Mouse (Mus musculus): ENCODE results near the gene Usp19. TPM values are rescaled to one million over a fixed set of nuclear protein-coding genes. Genes with fewer than 3 reads are reported as not detected.

Gene Usp19
- polyA plus RNA-seq (2014; fragmentation: Nextera tagmentation; extraction: Ambion mirVana) = 49.5 and 54.4 TPM in 2 replicates

DNA sequence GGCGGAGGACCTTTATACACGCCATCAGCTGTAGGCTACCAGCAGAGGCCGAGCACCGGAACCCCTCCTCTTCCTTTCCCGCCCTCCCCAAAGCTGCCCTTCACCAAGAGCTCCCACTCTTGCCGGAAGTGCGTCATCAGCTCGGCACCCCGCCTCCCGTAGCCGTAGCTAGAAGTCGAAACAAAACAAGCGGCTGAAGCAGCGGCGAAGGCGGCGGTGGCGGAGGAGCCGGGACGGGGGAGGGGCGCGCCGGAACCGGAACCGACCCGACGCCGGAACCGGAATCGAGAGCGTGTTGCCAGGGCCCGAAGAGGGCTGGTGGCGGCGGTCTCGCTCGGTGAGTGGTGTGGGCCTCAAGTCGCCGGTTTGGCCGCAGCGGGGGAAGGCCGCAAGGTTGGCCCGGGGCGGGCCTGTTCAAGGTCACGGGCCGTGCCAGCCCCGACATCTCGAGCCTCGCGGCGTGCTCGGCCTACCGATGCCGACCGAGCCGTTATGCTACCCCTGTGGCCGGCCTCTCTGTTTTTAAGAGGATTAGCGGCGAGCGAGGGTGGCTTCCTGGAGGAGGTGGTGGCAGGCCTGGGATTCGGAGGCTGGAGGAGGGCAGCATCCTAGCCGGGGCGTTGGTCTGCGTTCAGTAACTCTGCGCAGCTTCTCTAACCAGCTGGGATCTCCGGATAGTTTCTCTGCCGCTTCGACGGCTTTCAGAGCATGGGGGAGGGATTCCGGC lies at the start of gene Usp19:
Usp19 (plus strand) TSS at position 44 of the 727 bp plus-strand sequence.
- WGBS = under 1% methylated on average over 68 of the region's 69 CpGs
- Histone ChIP-seq H3K4me3 (ENCODE audit: low read depth, low read length) (peak within 1 kb of the TSS; percentile 95), H3K4me1 (ENCODE audit: control insufficient read depth, insufficient read depth, low read length) (peaks cover 13% of the 10 kb centered on the region; the same call in 1 of the 2 replicates), H3K27me3 (ENCODE audit: control insufficient read depth, insufficient read depth, low read length) (no peaks in the 10 kb centered on the region), H3K27ac (ENCODE audit: low read length) (peak within 1 kb of the TSS; percentile 96), H3K9me3 (ENCODE audit: control insufficient read depth, low read depth, low read length) (no peaks in the 10 kb centered on the region), H3K4me2 (replicated peaks; ENCODE audit: low read depth, low read length) (peak within 1 kb of the TSS; percentile 73), H3K36me3 (ENCODE audit: control insufficient read depth, insufficient read depth, low read length) (peaks cover 75% of the 10 kb centered on the region), H3K9ac (replicated peaks; ENCODE audit: low read depth, low read length) (peak within 1 kb of the TSS; percentile 94)
- ATAC-seq (ENCODE audit: insufficient number of reproducible peaks, insufficient read depth, low FRiP score, low read depth) = peak; percentile 93

DNA sequence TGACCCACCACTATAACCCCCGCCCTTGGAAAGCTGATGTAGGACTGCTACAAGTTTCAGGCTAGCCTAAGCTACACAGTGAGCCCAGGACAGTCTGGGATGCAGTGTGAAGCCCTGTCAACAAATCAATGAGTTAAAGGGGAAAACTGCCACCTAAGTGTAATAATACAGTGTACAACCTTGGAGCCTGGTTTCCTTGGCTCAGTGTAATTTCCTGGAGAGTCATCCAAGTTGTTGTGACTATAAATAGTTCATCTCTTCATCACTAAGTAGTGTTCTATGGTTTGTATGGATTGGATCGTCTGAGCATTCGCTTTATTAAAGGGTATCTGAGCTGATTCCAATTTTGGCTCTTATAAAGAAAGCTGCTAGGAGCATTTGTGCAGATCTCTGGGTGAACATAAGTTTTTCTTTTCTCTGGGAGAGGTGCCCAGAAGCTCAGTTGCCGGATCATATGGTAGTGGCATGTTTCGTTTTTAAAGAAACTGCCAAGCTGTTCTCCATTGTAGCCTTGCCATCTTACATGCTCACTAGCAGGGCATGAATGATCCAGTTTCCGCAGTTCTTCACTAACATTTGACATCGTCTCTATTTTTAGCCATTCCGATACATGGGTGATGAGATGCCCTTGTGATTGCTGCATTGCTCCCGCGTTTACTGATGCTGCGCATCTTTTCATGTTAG lies 49.0 kb upstream of the Usp19 start:
- ATAC-seq (ENCODE audit: insufficient number of reproducible peaks, insufficient read depth, low FRiP score, low read depth) = no peak
- WGBS = 88% methylated on average over 11 of the region's 11 CpGs
- H3K9ac ChIP-seq (replicated peaks; ENCODE audit: low read depth, low read length) = no peak overlapping the region
- no peaks in the 10 kb centered on the region for H3K36me3 ChIP-seq (ENCODE audit: control insufficient read depth, insufficient read depth, low read length)
- H3K27me3 ChIP-seq (ENCODE audit: control insufficient read depth, insufficient read depth, low read length) = no peaks in the 10 kb centered on the region
- H3K9me3 ChIP-seq (ENCODE audit: control insufficient read depth, low read depth, low read length) = no peaks in the 10 kb centered on the region
- H3K27ac ChIP-seq (ENCODE audit: low read length) = no peak overlapping the region
- no peak overlapping the region for H3K4me3 ChIP-seq (ENCODE audit: low read depth, low read length)
- H3K4me1 ChIP-seq (ENCODE audit: control insufficient read depth, insufficient read depth, low read length) = no peaks in the 10 kb centered on the region
- no peak overlapping the region for H3K4me2 ChIP-seq (replicated peaks; ENCODE audit: low read depth, low read length)

DNA sequence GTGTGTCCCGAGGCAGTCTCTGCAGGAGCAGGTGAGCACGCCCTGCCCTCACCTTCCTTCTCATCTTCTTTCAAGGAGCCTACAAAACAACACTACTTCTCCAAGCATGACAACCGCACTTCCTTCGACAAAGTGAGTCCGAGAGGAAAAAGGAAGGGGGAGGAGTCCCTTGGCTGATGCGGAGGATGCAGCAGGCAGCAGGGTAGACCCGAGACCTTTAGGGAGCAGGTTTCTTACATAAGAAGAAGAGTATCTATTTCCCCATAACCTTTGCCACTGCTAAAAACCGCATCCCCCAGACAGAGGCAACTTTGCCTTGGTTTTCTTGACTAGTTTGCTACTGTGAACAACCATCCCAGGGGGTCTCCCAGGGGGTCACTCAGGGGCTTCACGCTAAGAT lies 45.3 kb upstream of the Usp19 start:
- H3K9me3 ChIP-seq (ENCODE audit: control insufficient read depth, low read depth, low read length) = no peaks in the 10 kb centered on the region
- no peak overlapping the region for H3K4me2 ChIP-seq (replicated peaks; ENCODE audit: low read depth, low read length)
- no peaks in the 10 kb centered on the region for H3K27me3 ChIP-seq (ENCODE audit: control insufficient read depth, insufficient read depth, low read length)
- H3K36me3 ChIP-seq (ENCODE audit: control insufficient read depth, insufficient read depth, low read length) = peaks cover 7% of the 10 kb centered on the region; the same call in 1 of the 2 replicates
- ATAC-seq (ENCODE audit: insufficient number of reproducible peaks, insufficient read depth, low FRiP score, low read depth) = no peak
- no peak overlapping the region for H3K9ac ChIP-seq (replicated peaks; ENCODE audit: low read depth, low read length)
- H3K4me1 ChIP-seq (ENCODE audit: control insufficient read depth, insufficient read depth, low read length) = peaks cover 9% of the 10 kb centered on the region
- no peak overlapping the region for H3K27ac ChIP-seq (ENCODE audit: low read length)
- 59% methylated on average over 9 of the region's 9 CpGs for WGBS
- H3K4me3 ChIP-seq (ENCODE audit: low read depth, low read length) = no peak overlapping the region

DNA sequence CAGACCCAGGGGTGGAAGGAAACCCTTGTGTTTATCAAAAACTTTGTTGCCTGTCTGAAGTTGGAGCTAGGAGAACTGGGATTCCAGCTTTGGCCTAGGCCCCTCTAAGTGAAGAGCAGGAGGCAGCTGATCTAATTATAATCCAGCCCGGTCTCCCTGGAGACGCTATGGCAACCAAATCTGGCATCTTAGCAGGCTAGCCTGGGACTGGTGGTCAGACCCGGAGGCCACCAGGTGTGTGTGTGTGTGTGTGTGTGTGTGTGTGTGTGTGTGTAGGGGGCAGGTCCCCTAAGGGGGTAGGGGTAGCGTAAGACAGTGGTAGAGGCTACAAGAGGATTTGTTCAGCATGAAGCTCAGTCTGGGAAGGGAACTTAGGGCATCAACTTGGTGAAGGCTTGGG lies 40.5 kb upstream of the Usp19 start:
- H3K27me3 ChIP-seq (ENCODE audit: control insufficient read depth, insufficient read depth, low read length) = no peaks in the 10 kb centered on the region
- peak overlapping the region; percentile 52 for H3K4me2 ChIP-seq (replicated peaks; ENCODE audit: low read depth, low read length)
- 41% methylated on average over 4 of the region's 4 CpGs for WGBS
- H3K9me3 ChIP-seq (ENCODE audit: control insufficient read depth, low read depth, low read length) = no peaks in the 10 kb centered on the region
- H3K4me1 ChIP-seq (ENCODE audit: control insufficient read depth, insufficient read depth, low read length) = peaks cover 30% of the 10 kb centered on the region
- ATAC-seq (ENCODE audit: insufficient number of reproducible peaks, insufficient read depth, low FRiP score, low read depth) = no peak
- 0 out of 2 replicates have a peak overlapping the region, but pooled peaks have one; percentile 1 for H3K4me3 ChIP-seq (ENCODE audit: low read depth, low read length)
- peak overlapping the region; percentile 56; the same call in 1 of the 2 replicates for H3K27ac ChIP-seq (ENCODE audit: low read length)
- H3K36me3 ChIP-seq (ENCODE audit: control insufficient read depth, insufficient read depth, low read length) = peaks cover 7% of the 10 kb centered on the region; the same call in 1 of the 2 replicates
- no peak overlapping the region for H3K9ac ChIP-seq (replicated peaks; ENCODE audit: low read depth, low read length)

DNA sequence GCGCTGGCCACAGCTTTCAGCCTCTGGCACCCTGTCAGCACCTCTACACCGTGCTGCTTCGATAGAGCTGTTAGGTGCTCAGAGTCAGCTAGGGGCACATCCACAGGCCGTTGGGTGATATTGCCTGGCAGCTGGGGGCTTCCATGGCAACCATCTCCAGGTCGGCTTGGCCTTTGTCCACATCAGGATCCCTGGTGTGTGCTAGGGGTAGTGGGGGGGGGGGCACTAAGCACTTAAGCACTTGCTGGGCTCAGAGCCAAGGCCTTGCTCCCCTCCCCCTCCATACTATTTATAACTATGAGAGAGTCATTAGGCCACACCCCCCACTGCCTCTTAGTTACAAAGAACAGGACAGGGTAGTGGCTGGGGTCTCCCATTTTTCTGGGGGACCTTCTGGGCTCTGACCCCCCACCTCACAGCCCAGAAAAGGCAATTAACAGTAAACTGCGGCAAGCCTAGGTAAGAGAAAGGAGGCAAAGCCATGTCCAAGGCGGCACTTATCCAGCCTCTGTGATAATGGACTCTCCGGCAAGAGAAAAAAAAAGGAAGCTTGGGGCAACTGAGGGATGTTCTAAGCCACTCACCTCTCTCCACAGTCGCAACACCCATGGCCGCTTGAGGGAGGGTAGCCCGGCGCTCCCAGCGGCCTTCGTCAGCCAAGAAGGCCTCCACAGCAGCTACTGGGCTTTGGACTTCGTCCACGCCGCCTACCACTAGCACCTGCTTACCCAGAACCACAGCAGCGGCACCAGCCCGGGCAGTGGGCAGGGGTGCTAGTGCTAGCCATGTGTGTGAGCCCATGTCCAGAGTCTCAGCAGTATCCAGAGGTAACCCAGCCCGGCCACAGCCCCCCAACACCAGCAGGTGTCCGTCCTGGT lies 39.9 kb upstream of the Usp19 start:
- ATAC-seq (ENCODE audit: insufficient number of reproducible peaks, insufficient read depth, low FRiP score, low read depth) = peak; percentile 39
- H3K4me3 ChIP-seq (ENCODE audit: low read depth, low read length) = peak overlapping the region; percentile 18
- H3K36me3 ChIP-seq (ENCODE audit: control insufficient read depth, insufficient read depth, low read length) = peaks cover 7% of the 10 kb centered on the region; the same call in 1 of the 2 replicates
- WGBS = 54% methylated on average over 21 of the region's 21 CpGs
- peaks cover 30% of the 10 kb centered on the region for H3K4me1 ChIP-seq (ENCODE audit: control insufficient read depth, insufficient read depth, low read length)
- H3K9me3 ChIP-seq (ENCODE audit: control insufficient read depth, low read depth, low read length) = no peaks in the 10 kb centered on the region
- H3K27ac ChIP-seq (ENCODE audit: low read length) = peak overlapping the region; percentile 56; the same call in 1 of the 2 replicates
- peak overlapping the region; percentile 10; the same call in 1 of the 2 replicates for H3K9ac ChIP-seq (replicated peaks; ENCODE audit: low read depth, low read length)
- peak overlapping the region; percentile 52 for H3K4me2 ChIP-seq (replicated peaks; ENCODE audit: low read depth, low read length)
- no peaks in the 10 kb centered on the region for H3K27me3 ChIP-seq (ENCODE audit: control insufficient read depth, insufficient read depth, low read length)

DNA sequence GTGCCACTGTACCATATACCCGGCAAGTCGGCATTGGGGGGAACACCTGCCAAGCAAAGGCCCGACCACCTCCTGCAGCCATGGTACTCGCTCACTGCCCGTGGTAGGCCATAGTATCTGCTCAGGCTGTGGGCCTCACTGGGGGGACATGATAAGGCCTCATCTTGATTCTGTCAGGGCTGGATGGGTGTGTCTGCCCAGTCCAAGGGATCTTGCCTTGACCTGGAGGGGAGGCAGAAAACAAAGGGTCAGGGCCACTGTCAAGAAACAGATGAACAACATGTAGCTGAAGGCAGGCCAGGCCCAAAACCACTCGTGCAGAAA lies 39.3 kb upstream of the Usp19 start:
- no peak overlapping the region for H3K9ac ChIP-seq (replicated peaks; ENCODE audit: low read depth, low read length)

DNA sequence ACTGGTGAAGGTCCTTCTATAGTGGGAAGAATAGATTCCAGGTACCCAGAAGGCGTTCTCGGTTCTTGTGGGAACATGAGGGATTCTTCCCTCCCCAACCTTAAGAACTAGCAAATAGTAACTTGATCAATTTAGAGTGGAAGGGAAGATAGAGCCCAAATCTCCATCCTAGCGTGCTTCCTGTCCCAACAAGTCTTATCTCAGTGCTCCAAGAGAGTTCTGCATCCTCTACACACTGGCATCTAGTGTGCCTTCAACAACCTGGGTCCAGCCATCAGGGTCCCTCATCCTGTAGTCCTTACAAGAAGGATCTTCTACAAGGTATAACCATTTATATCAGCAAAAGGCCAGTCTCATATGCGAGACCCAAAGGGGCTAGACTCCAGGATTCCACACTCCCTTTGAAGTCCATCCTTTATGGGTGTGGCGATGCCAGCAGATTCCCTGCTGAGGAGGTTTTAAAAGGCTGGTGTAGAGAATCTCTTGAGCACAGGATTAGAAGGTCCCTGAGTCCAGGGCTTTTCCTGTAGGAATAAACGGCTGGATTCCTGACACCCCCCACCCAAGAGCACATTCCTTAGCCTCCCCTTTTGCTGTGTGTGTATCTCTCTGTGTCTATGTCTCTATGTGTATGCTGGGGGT lies 38.8 kb upstream of the Usp19 start:
- H3K4me3 ChIP-seq (ENCODE audit: low read depth, low read length) = peak overlapping the region; percentile 50
- peak overlapping the region; percentile 84 for H3K27ac ChIP-seq (ENCODE audit: low read length)
- peaks cover 7% of the 10 kb centered on the region; the same call in 1 of the 2 replicates for H3K36me3 ChIP-seq (ENCODE audit: control insufficient read depth, insufficient read depth, low read length)
- no peaks in the 10 kb centered on the region for H3K27me3 ChIP-seq (ENCODE audit: control insufficient read depth, insufficient read depth, low read length)
- peak overlapping the region; percentile 52 for H3K4me2 ChIP-seq (replicated peaks; ENCODE audit: low read depth, low read length)
- H3K9me3 ChIP-seq (ENCODE audit: control insufficient read depth, low read depth, low read length) = no peaks in the 10 kb centered on the region
- no peak for ATAC-seq (ENCODE audit: insufficient number of reproducible peaks, insufficient read depth, low FRiP score, low read depth)
- 48% methylated on average over 6 of the region's 6 CpGs for WGBS
- H3K4me1 ChIP-seq (ENCODE audit: control insufficient read depth, insufficient read depth, low read length) = peaks cover 30% of the 10 kb centered on the region
- H3K9ac ChIP-seq (replicated peaks; ENCODE audit: low read depth, low read length) = peak overlapping the region; percentile 31

More for the DNA sequence above, 39.3 kb upstream of the Usp19 start:
- 79% methylated on average over 6 of the region's 6 CpGs for WGBS
- H3K4me2 ChIP-seq (replicated peaks; ENCODE audit: low read depth, low read length) = peak overlapping the region; percentile 52
- H3K4me1 ChIP-seq (ENCODE audit: control insufficient read depth, insufficient read depth, low read length) = peaks cover 30% of the 10 kb centered on the region
- no peaks in the 10 kb centered on the region for H3K27me3 ChIP-seq (ENCODE audit: control insufficient read depth, insufficient read depth, low read length)
- ATAC-seq (ENCODE audit: insufficient number of reproducible peaks, insufficient read depth, low FRiP score, low read depth) = no peak
- no peaks in the 10 kb centered on the region for H3K9me3 ChIP-seq (ENCODE audit: control insufficient read depth, low read depth, low read length)
- peak overlapping the region; percentile 18 for H3K4me3 ChIP-seq (ENCODE audit: low read depth, low read length)
- H3K36me3 ChIP-seq (ENCODE audit: control insufficient read depth, insufficient read depth, low read length) = peaks cover 7% of the 10 kb centered on the region; the same call in 1 of the 2 replicates
- peak overlapping the region; percentile 56; the same call in 1 of the 2 replicates for H3K27ac ChIP-seq (ENCODE audit: low read length)

Measured in stomach, embryonic 14.5 days (tissue).